Mouse (Mus musculus) liver, embryonic 14.5 days (tissue): ENCODE results near the gene Slc22a12.

Experiments
- CTCF ChIP-seq: IDR thresholded peaks from 2 replicates; pipeline ENCODE4 v1.5.1; 2016; ENCODE audit warnings: antibody characterized with exemption, low read depth, control low read depth
- EP300 ChIP-seq: IDR thresholded peaks from 2 replicates; pipeline ENCODE4 v1.6.1; 2016; ENCODE audit warnings: antibody characterized with exemption, low read depth

DNA sequence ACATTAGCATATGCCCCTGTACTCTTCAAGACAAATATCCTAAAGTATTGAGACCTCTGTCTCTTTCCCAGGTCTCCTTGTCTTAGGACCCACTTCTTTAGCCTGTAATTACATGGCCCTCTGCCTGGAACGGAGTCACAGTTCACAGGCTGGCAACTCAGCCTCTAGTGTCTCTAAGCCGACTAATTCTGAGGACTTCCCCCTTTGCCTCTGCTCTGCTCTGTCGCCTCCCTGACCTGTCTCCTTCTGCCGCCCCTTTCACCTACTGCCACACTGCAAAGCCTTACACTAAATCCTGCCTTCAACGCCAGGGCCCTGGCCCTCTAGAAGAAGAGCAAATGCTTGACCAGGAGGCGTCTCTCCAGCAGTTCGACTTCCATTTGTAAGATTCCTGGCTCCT, 686 bp upstream of the Slc22a12 start:
- no peak for TF ChIP-seq CTCF
- no peak for TF ChIP-seq EP300
